Mouse (Mus musculus): ENCODE data around the gene Aifm1. TPM values are rescaled to one million over a fixed set of nuclear protein-coding genes. Genes with fewer than 3 reads are reported as not detected.

Gene Aifm1
- polyA plus RNA-seq, 2 experiments: 34.6 to 51.4 TPM

GRCm38 (mm10) chrX:48513824-48514223 is 461 bp upstream of the Aifm1 start:
- Histone ChIP-seq H3K36me3 (replicated peaks; ENCODE audit: control insufficient read depth, insufficient read depth, low read depth) (no peaks in the 10 kb centered on the region), H3K4me3 (ENCODE audit: insufficient read depth in 1 of 2, low read depth in 2 of 2, low read length in 2 of 2) (peak overlapping the region; percentile 44 to 67), H3K9me3 (ENCODE audit: control insufficient read depth, low read length) (no peaks in the 10 kb centered on the region), H3K27ac (no peak overlapping the region), H3K9ac (replicated peaks) (peak overlapping the region; percentile 16; the same call in 1 of the 2 replicates), H3K27me3 (ENCODE audit: control insufficient read depth, insufficient read depth, low read length) (no peaks in the 10 kb centered on the region), H3K4me2 (ENCODE audit: low read depth) (peak overlapping the region; percentile 63), H3K4me1 (replicated peaks; ENCODE audit: control insufficient read depth in 2 of 2, insufficient read depth in 2 of 2, low read length in 1 of 2) (peaks cover 0 to 4% of the 10 kb centered on the region in 2 experiments; a peak in 1 of 4 replicates)
- 10% methylated on average over 13 of the region's 13 CpGs for WGBS (ENCODE audit: insufficient replicate concordance)
- DNase-seq (ENCODE audit: low read depth in 3 of 3, low spot score in 3 of 3) (peak; percentile 22 to 39 (median 24)), ATAC-seq (ENCODE audit: insufficient read depth) (peak; percentile 34; the same call in 1 of the 2 replicates)
- TF ChIP-seq EP300 (IDR thresholded peaks at IDR 0.05; ENCODE audit: low read depth): no peak
- TF ChIP-seq CTCF (IDR thresholded peaks at IDR 0.05; ENCODE audit: low read depth): no peak

- Histone ChIP-seq H3K4me3 (ENCODE audit: insufficient read depth in 1 of 2, low read depth in 2 of 2, low read length in 2 of 2) (no peak overlapping the region), H3K27me3 (ENCODE audit: control insufficient read depth, insufficient read depth, low read length) (no peaks in the 10 kb centered on the region), H3K4me1 (replicated peaks; ENCODE audit: control insufficient read depth in 2 of 2, insufficient read depth in 2 of 2, low read length in 1 of 2) (no peaks in the 10 kb centered on the region), H3K27ac (no peak overlapping the region), H3K4me2 (ENCODE audit: low read depth) (no peak overlapping the region), H3K9ac (replicated peaks) (no peak overlapping the region), H3K36me3 (replicated peaks; ENCODE audit: control insufficient read depth, insufficient read depth, low read depth) (no peaks in the 10 kb centered on the region; the same call in 1 of the 2 replicates), H3K9me3 (ENCODE audit: control insufficient read depth, low read length) (no peaks in the 10 kb centered on the region)
- 73% methylated on average over 8 of the region's 8 CpGs for WGBS (ENCODE audit: insufficient replicate concordance)
- DNase-seq (ENCODE audit: low read depth in 3 of 3, low spot score in 3 of 3): no peak
- TF ChIP-seq CTCF (IDR thresholded peaks at IDR 0.05; ENCODE audit: low read depth): no peak
- TF ChIP-seq EP300 (IDR thresholded peaks at IDR 0.05; ENCODE audit: low read depth): no peak
- ATAC-seq (ENCODE audit: insufficient read depth): no peak
Observed at GRCm38 (mm10) chrX:48493763-48494162, 19.6 kb downstream of the Aifm1 start.

DNA sequence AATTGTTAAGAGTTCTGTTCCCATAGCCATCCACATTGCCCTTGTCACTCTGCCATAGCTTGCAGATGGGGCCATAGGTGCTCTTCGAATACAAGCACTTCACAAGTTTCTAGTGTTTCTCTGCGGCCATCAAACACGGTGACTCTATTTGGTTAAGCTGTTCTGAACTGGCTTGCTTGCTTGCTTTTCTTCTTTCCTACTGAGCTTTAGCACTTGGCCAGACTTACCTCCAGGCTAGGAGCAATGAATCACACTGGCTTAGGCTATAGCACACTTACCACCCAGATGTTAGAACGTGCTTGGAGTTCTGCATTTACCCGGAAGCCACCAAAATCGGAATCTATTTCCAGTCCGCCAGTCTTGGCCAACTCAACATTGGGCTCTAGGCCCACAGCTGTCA is 31.7 kb downstream of the Aifm1 start:
- H3K27ac ChIP-seq: no peak overlapping the region
- H3K4me3 ChIP-seq (ENCODE audit: insufficient read depth in 1 of 2, low read depth in 2 of 2, low read length in 2 of 2): no peak overlapping the region
- no peaks in the 10 kb centered on the region for H3K9me3 ChIP-seq (ENCODE audit: control insufficient read depth, low read length)
- TF ChIP-seq CTCF (IDR thresholded peaks at IDR 0.05; ENCODE audit: low read depth) (no peak), EP300 (IDR thresholded peaks at IDR 0.05; ENCODE audit: low read depth) (no peak)
- WGBS (ENCODE audit: insufficient replicate concordance): 77% methylated on average over 7 of the region's 7 CpGs
- H3K9ac ChIP-seq (replicated peaks): no peak overlapping the region
- H3K36me3 ChIP-seq (replicated peaks; ENCODE audit: control insufficient read depth, insufficient read depth, low read depth): no peaks in the 10 kb centered on the region
- ATAC-seq (ENCODE audit: insufficient read depth) (no peak), DNase-seq (ENCODE audit: low read depth in 3 of 3, low spot score in 3 of 3) (no peak)
- no peaks in the 10 kb centered on the region for H3K4me1 ChIP-seq (replicated peaks; ENCODE audit: control insufficient read depth in 2 of 2, insufficient read depth in 2 of 2, low read length in 1 of 2)
- H3K4me2 ChIP-seq (ENCODE audit: low read depth): no peak overlapping the region
- H3K27me3 ChIP-seq (ENCODE audit: control insufficient read depth, insufficient read depth, low read length): no peaks in the 10 kb centered on the region

DNA sequence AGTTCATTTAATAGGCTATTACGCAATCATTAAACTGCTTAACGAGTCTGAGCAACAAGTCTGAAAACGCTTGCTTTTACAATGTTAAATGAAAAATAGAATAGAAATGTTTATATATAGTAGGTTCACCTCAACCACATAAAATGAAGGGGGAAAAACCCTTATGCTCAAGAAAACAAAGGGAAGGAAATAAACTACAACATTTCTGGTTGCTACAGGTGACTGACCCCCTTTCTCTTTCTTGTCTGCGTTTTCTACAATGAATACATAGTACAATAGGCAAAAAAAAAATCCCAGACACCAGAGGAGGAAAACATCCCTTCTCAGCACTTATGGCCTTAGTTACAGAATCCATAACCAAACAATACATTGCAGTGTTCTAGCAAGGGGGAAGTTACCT is 32.3 kb downstream of the Aifm1 start:
- Histone ChIP-seq H3K9ac (replicated peaks) (no peak overlapping the region), H3K27me3 (ENCODE audit: control insufficient read depth, insufficient read depth, low read length) (no peaks in the 10 kb centered on the region), H3K9me3 (ENCODE audit: control insufficient read depth, low read length) (no peaks in the 10 kb centered on the region), H3K27ac (no peak overlapping the region), H3K36me3 (replicated peaks; ENCODE audit: control insufficient read depth, insufficient read depth, low read depth) (no peaks in the 10 kb centered on the region), H3K4me2 (ENCODE audit: low read depth) (no peak overlapping the region), H3K4me3 (ENCODE audit: insufficient read depth in 1 of 2, low read depth in 2 of 2, low read length in 2 of 2) (no peak overlapping the region), H3K4me1 (replicated peaks; ENCODE audit: control insufficient read depth in 2 of 2, insufficient read depth in 2 of 2, low read length in 1 of 2) (no peaks in the 10 kb centered on the region)
- ATAC-seq (ENCODE audit: insufficient read depth) (no peak), DNase-seq (ENCODE audit: low read depth in 3 of 3, low spot score in 3 of 3) (no peak)
- 73% methylated on average over 4 of the region's 4 CpGs for WGBS (ENCODE audit: insufficient replicate concordance)
- TF ChIP-seq CTCF (IDR thresholded peaks at IDR 0.05; ENCODE audit: low read depth): no peak
- TF ChIP-seq EP300 (IDR thresholded peaks at IDR 0.05; ENCODE audit: low read depth): no peak

- 64% methylated on average over 3 of the region's 3 CpGs for WGBS (ENCODE audit: insufficient replicate concordance)
Observed at GRCm38 (mm10) chrX:48467355-48467946, 45.9 kb downstream of the Aifm1 start.

More at GRCm38 (mm10) chrX:48467355-48467946, 45.9 kb downstream of the Aifm1 start:
- no peaks in the 10 kb centered on the region for H3K4me1 ChIP-seq (replicated peaks; ENCODE audit: control insufficient read depth in 2 of 2, insufficient read depth in 2 of 2, low read length in 1 of 2)
- no peak overlapping the region for H3K9ac ChIP-seq (replicated peaks)
- ATAC-seq (ENCODE audit: insufficient read depth): no peak
- no peaks in the 10 kb centered on the region for H3K36me3 ChIP-seq (replicated peaks; ENCODE audit: control insufficient read depth, insufficient read depth, low read depth)
- no peak overlapping the region for H3K4me3 ChIP-seq (ENCODE audit: insufficient read depth in 1 of 2, low read depth in 2 of 2, low read length in 2 of 2)
- no peaks in the 10 kb centered on the region for H3K9me3 ChIP-seq (ENCODE audit: control insufficient read depth, low read length)
- no peak for DNase-seq (ENCODE audit: low read depth in 3 of 3, low spot score in 3 of 3)
- no peak overlapping the region for H3K4me2 ChIP-seq (ENCODE audit: low read depth)
- TF ChIP-seq CTCF (IDR thresholded peaks at IDR 0.05; ENCODE audit: low read depth) (no peak), EP300 (IDR thresholded peaks at IDR 0.05; ENCODE audit: low read depth) (no peak)
- H3K27me3 ChIP-seq (ENCODE audit: control insufficient read depth, insufficient read depth, low read length): no peaks in the 10 kb centered on the region
- no peak overlapping the region for H3K27ac ChIP-seq
